Mouse (Mus musculus) hindbrain, postnatal 0 days (tissue): ENCODE data around the gene Ctnnd2. TPM values are rescaled to one million over a fixed set of nuclear protein-coding genes. Genes with fewer than 3 reads are reported as not detected.

Experiments used
- ATAC-seq: fragments of 200-750 bp; cut with Nextera tagmentation; 2 replicates; pipeline ENCODE4 v1.8.0; 2017; ENCODE audit warnings: mild to moderate bottlenecking, moderate TSS enrichment, moderate library complexity
- DNase-seq: peaks from one replicate; pipeline ENCODE4 v3.0.0-alpha.2; 2015; ENCODE audit warnings: low spot score
- H3K27ac ChIP-seq: fragments of 300-500 bp; sonication (generic); 2 replicates; pipeline ENCODE4 v1.5.1; 2014; ENCODE audit warnings: mild to moderate bottlenecking
- H3K27me3 ChIP-seq: fragments of 300-500 bp; sonication (generic); 2 replicates; pipeline ENCODE4 v1.6.1; 2014; ENCODE audit warnings: low read length, mixed read lengths; ENCODE audit not compliant: insufficient read depth
- H3K36me3 ChIP-seq: fragments of 300-500 bp; sonication (generic); 2 replicates; pipeline ENCODE4 v1.6.1; 2014; ENCODE audit warnings: low read length, mixed read lengths; ENCODE audit not compliant: insufficient read depth
- H3K4me1 ChIP-seq: fragments of 300-500 bp; sonication (generic); 2 replicates; pipeline ENCODE4 v1.6.1; 2014; ENCODE audit warnings: antibody characterized with exemption, low read length, mixed read lengths; ENCODE audit not compliant: insufficient read depth
- H3K4me2 ChIP-seq: fragments of 300-500 bp; sonication (generic); 2 replicates; pipeline ENCODE4 v1.6.1; 2014; ENCODE audit warnings: low read depth, mild to moderate bottlenecking, low read length, moderate library complexity, mixed read lengths
- H3K4me3 ChIP-seq: fragments of 300-500 bp; sonication (generic); 2 replicates; pipeline ENCODE4 v1.5.1; 2014; ENCODE audit warnings: low read length
- H3K9ac ChIP-seq: fragments of 300-500 bp; sonication (generic); replicated peaks from 2 replicates; pipeline ENCODE4 v1.6.1; 2014; ENCODE audit warnings: mild to moderate bottlenecking, low read length, moderate library complexity, mixed read lengths
- H3K9me3 ChIP-seq: fragments of 300-500 bp; sonication (generic); 2 replicates; pipeline ENCODE4 v1.6.1; 2016; ENCODE audit warnings: low read length, mixed read lengths
- CTCF ChIP-seq: IDR thresholded peaks from 2 replicates; pipeline ENCODE4 v1.5.1; 2016; ENCODE audit warnings: antibody characterized with exemption, control low read depth, low read depth
- WGBS: fragments of 180-500 bp; shearing (Covaris S2); extraction: QIAGEN DNeasy Blood & Tissue Kit; methylation state at CpG from one replicate; pipeline ENCODE4 v1.1.7; 2014; 5-methylcytosine and 5-hydroxymethylcytosine counted together
- polyA plus RNA-seq: library from polyadenylated mRNA; unstranded; fragments of >200 nt; fragmentation: Nextera tagmentation; extraction: Ambion mirVana; gene quantifications from 2 replicates; pipeline ENCODE4 v1.2.1, GENCODE M21; 2015
- total RNA-seq: library from RNA; depleted of rRNA; stranded (reverse); fragments of >200 nt; gene quantifications from 2 replicates; pipeline ENCODE4 v1.2.3, GENCODE M21; 2014

The Ctnnd2 gene
- total and polyA plus RNA-seq, 2 experiments from 2014 or later, result 67.2 to 157 TPM

- no peak for ATAC-seq
These were observed 695.0 kb downstream of the Ctnnd2 start for GRCm38 (mm10) chr15:30867429-30867828.

DNA sequence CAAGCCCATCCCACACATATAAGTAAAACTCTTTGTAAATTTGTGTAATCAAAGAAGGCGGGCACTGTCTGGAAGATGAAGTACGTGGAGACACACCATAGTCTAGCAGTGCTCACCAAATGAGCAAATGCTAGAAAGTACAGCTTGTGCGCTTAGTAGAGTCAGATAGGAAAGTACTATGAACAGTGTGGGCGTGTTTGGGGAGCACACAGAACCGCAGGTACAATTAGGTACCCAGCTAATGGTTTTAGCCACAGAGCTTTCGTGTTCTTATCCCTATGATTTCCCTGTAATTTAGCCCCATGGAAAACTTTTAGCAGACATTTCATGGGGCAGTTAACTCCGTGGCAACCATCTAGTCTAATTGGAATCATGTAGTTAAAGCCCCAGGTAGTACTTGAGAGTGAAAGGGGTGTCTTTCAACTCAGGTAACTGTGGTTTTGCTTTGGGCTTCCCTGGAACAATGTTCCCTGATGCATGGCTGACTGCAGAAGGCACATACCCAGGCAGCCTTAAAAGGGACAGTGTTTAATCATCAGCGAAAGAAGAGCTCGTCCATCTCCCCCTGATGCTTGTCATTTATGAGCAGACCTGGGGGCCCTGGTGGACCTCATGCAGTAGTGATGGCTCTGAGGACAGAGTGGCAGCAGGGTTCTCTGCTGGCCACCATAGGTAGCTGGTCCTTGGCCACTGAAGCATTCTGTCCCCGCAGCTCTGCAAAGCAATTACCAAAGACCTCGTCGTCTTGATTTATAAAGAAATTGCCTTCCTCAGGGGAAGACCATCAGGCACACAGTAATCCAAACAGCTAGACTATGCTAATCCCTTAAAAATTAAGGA, 697.5 kb downstream of the Ctnnd2 start:
- Histone ChIP-seq H3K9me3 (no peaks in the 10 kb centered on the region), H3K36me3 (no peaks in the 10 kb centered on the region), H3K27ac (no peak overlapping the region), H3K4me2 (no peak overlapping the region), H3K9ac (no peak overlapping the region), H3K4me3 (no peak overlapping the region), H3K27me3 (no peaks in the 10 kb centered on the region), H3K4me1 (peaks cover 5% of the 10 kb centered on the region; the same call in 1 of the 2 replicates)
- TF ChIP-seq CTCF, result no peak
- DNase-seq (peak; percentile 17), ATAC-seq (peak; percentile 58; the same call in 1 of the 2 replicates)
- WGBS, result 72% methylated on average over 12 of the region's 12 CpGs

More at GRCm38 (mm10) chr15:30867429-30867828, 695.0 kb downstream of the Ctnnd2 start:
- 93% methylated on average over 5 of the region's 5 CpGs for WGBS
- peaks cover 5% of the 10 kb centered on the region; the same call in 1 of the 2 replicates for H3K4me1 ChIP-seq
- no peak overlapping the region for H3K4me2 ChIP-seq
- no peaks in the 10 kb centered on the region for H3K9me3 ChIP-seq
- no peak for DNase-seq
- no peak overlapping the region for H3K27ac ChIP-seq
- no peak overlapping the region for H3K9ac ChIP-seq
- no peak for TF ChIP-seq CTCF
- H3K4me3 ChIP-seq, result no peak overlapping the region
- H3K27me3 ChIP-seq, result no peaks in the 10 kb centered on the region
- no peaks in the 10 kb centered on the region for H3K36me3 ChIP-seq

DNA sequence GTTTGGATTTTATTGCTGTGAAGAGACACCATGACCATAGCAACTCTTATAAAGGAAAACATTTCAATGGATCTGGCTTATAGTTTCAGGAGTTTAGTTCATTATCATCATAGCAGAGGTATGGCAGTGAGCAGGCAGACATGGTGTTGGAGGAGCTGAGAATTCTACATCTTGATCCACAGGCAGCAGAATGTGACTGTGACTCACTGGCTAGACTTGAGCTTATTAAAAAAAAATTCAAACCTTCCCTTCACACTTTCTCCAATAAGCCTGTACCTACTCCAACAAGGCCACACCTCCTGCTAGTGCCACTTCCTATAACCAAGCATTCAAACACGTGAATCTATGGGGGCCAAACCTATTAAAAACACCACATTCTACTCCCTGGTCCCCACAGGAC, 703.1 kb downstream of the Ctnnd2 start:
- Histone ChIP-seq H3K27ac (no peak overlapping the region), H3K9me3 (no peaks in the 10 kb centered on the region), H3K36me3 (no peaks in the 10 kb centered on the region), H3K4me1 (no peaks in the 10 kb centered on the region), H3K9ac (no peak overlapping the region), H3K4me2 (no peak overlapping the region), H3K4me3 (no peak overlapping the region), H3K27me3 (no peaks in the 10 kb centered on the region)
- no peak for TF ChIP-seq CTCF
- no peak for DNase-seq
- 63% methylated on average over 1 of the region's 1 CpGs for WGBS
- no peak for ATAC-seq

GRCm38 (mm10) chr15:30884692-30885334, 712.4 kb downstream of the Ctnnd2 start:
- Histone ChIP-seq H3K4me3 (no peak overlapping the region), H3K27me3 (no peaks in the 10 kb centered on the region), H3K4me2 (0 out of 2 replicates have a peak overlapping the region, but pooled peaks have one; percentile 8), H3K4me1 (no peaks in the 10 kb centered on the region), H3K27ac (peak overlapping the region; percentile 65; the same call in 1 of the 2 replicates), H3K9me3 (no peaks in the 10 kb centered on the region), H3K9ac (no peak overlapping the region), H3K36me3 (peaks cover 4% of the 10 kb centered on the region; the same call in 1 of the 2 replicates)
- 39% methylated on average over 12 of the region's 12 CpGs for WGBS
- TF ChIP-seq CTCF, result no peak
- ATAC-seq (peak; percentile 57), DNase-seq (peak; percentile 20)

- H3K9ac ChIP-seq, result no peak overlapping the region
- H3K27ac ChIP-seq, result peak overlapping the region; percentile 65; the same call in 1 of the 2 replicates
- peak; percentile 62; the same call in 1 of the 2 replicates for ATAC-seq
- H3K4me3 ChIP-seq, result no peak overlapping the region
- H3K36me3 ChIP-seq, result peaks cover 4% of the 10 kb centered on the region; the same call in 1 of the 2 replicates
- 50% methylated on average over 6 of the region's 6 CpGs for WGBS
- no peaks in the 10 kb centered on the region for H3K4me1 ChIP-seq
- DNase-seq, result peak; percentile 78
- no peak for TF ChIP-seq CTCF
- no peak overlapping the region for H3K4me2 ChIP-seq
- H3K27me3 ChIP-seq, result no peaks in the 10 kb centered on the region
- no peaks in the 10 kb centered on the region for H3K9me3 ChIP-seq
These were observed 713.0 kb downstream of the Ctnnd2 start for GRCm38 (mm10) chr15:30885410-30885809.

GRCm38 (mm10) chr15:30887559-30887958, 715.2 kb downstream of the Ctnnd2 start:
- Histone ChIP-seq H3K9ac (no peak overlapping the region), H3K36me3 (peaks cover 4% of the 10 kb centered on the region; the same call in 1 of the 2 replicates), H3K9me3 (no peaks in the 10 kb centered on the region), H3K4me1 (no peaks in the 10 kb centered on the region), H3K4me3 (no peak overlapping the region), H3K27ac (no peak overlapping the region), H3K27me3 (no peaks in the 10 kb centered on the region), H3K4me2 (no peak overlapping the region)
- WGBS, result 65% methylated on average over 2 of the region's 2 CpGs
- DNase-seq, result peak; percentile 30
- TF ChIP-seq CTCF, result no peak
- no peak for ATAC-seq
